ENCODE assay signal across 10 mouse cellular contexts in the genomic region with DNA sequence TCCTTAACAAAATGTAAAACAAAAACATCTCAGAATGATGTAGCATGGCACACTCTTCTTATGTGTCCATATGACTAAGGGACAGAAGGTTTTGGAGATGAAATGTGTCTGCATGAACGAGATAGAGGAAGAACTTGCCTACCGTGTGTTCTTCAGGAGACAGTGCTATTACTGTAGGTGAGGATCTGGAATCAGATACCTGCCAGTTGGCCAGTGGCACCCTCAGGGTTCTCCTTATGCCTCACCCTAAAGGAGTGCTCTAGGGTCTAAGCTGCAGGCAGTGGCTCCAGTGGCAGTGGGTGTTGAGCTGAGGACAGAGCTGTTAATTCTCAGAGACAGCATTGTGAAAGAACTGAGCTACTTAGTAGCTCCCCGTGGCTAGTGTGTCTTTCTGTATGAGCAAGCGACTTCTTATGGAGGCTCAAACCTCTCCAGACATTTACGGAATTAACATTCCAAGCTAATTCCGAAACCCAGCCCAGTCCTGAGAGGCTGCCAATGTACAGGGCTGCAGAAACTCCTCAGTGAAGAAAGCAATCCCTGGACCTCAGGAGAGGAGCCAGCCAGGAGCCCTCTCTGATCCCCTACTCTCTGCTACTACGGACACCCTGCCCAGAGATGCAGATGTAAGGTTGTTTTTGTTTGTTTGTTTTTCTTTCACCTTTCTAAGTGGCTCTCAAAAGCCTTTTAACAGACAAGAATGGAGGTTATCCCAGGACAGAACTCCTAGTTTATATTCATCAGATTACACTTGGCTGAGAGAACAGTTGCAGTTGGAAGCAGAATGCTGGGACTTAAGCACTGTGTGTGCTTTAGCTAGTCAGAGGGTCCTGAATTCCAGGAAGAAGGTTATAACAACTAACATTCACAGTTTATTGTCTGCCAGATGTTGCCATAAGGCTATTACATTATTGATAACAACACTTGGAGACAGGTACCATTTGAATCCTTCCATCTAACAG. TPM values are rescaled to one million over a fixed set of nuclear protein-coding genes. Genes with fewer than 3 reads are reported as not detected.
DNase-seq lines count a peak whose midpoint lies in the region; ATAC-seq and TF ChIP-seq lines count a peak whose summit lies in the region.
"Had no signal": no experiment of that assay in that cellular context is flagged by ENCODE, and none has a peak within 500 bp of the region (broad histone marks: within the 10 kb centered on the region; RNA-seq: fewer than 3 reads in every experiment).

No protein-coding gene starts in this region.

- no peaks in the 10 kb centered on the region for H3K27me3 ChIP-seq in cerebellum, adult 2 months (ENCODE audit: control insufficient read depth, insufficient read depth, low read length)
- no peaks in the 10 kb centered on the region for H3K27me3 ChIP-seq in small intestine, adult 2 months (ENCODE audit: control insufficient read depth, insufficient read depth, low read length)
- no peaks in the 10 kb centered on the region for H3K27me3 ChIP-seq in hindbrain, embryonic 14.5 days (ENCODE audit: control insufficient read depth, insufficient read depth, low read length)
- H3K27me3 ChIP-seq: embryonic facial prominence, embryonic 13.5 days had no signal

- DNase-seq in cerebellum, adult 2 months = peak; percentile 19 to 23
- DNase-seq in cerebellum, adult 8-10 months = no peak
- peak; percentile 30 to 42 for DNase-seq in left cerebral cortex, postnatal 10 days (ENCODE audit: extremely low spot score in 1 of 2, low spot score in 2 of 2)
- DNase-seq in left cerebral cortex, adult 11 months (ENCODE audit: low spot score) = no peak
- DNase-seq in heart, postnatal 36 days = peak; percentile 45 to 68
- DNase-seq in T-cell, adult 2 months (ENCODE audit: low spot score) = no peak
- DNase-seq in hindbrain, embryonic 14.5 days (ENCODE audit: low spot score) = no peak
- DNase-seq: B cell, adult 2 months had no signal

- intact Hi-C loops in left cerebral cortex, postnatal 10 days (cut with DNase I) = no loop called here
- intact Hi-C loops in heart, postnatal 36 days (cut with DNase I) = loop anchor here (1.0 to 10.0 kb wide), 4 partner anchors 21 to 225 kb away; a partner anchor contains a TSS

- H3K4me1 ChIP-seq in cerebellum, adult 2 months (ENCODE audit: control insufficient read depth, insufficient read depth, low read length) = peaks cover 7% of the 10 kb centered on the region; the same call in 1 of the 2 replicates
- no peaks in the 10 kb centered on the region for H3K4me1 ChIP-seq in small intestine, adult 2 months (ENCODE audit: control insufficient read depth, insufficient read depth, insufficient read length, low read length)
- no peaks in the 10 kb centered on the region for H3K4me1 ChIP-seq in hindbrain, embryonic 14.5 days (replicated peaks; ENCODE audit: control insufficient read depth, insufficient read depth, low read length)

- no peaks in the 10 kb centered on the region for H3K36me3 ChIP-seq in small intestine, adult 2 months (ENCODE audit: control insufficient read depth, insufficient read depth, low read length)
- H3K36me3 ChIP-seq in hindbrain, embryonic 14.5 days (replicated peaks; ENCODE audit: control insufficient read depth, insufficient read depth) = no peaks in the 10 kb centered on the region
- H3K36me3 ChIP-seq: embryonic facial prominence, embryonic 13.5 days had no signal

- no peak overlapping the region for H3K9ac ChIP-seq in hindbrain, embryonic 14.5 days
- H3K9ac ChIP-seq: embryonic facial prominence, embryonic 13.5 days had no signal

- H3K9me3 ChIP-seq in hindbrain, embryonic 14.5 days (ENCODE audit: control insufficient read depth, low read length) = no peaks in the 10 kb centered on the region
- H3K9me3 ChIP-seq: embryonic facial prominence, embryonic 13.5 days had no signal

- no peak for ATAC-seq in hindbrain, embryonic 14.5 days (ENCODE audit: low FRiP score)

- no peak overlapping the region for H3K4me3 ChIP-seq in cerebellum, adult 2 months (replicated peaks; ENCODE audit: insufficient read depth, low read depth, low read length)
- H3K4me3 ChIP-seq in small intestine, adult 2 months (ENCODE audit: low read depth, low read length) = no peak overlapping the region
- H3K4me3 ChIP-seq in hindbrain, embryonic 14.5 days (replicated peaks; ENCODE audit: low read length) = no peak overlapping the region
- H3K4me3 ChIP-seq: embryonic facial prominence, embryonic 13.5 days had no signal

- peak overlapping the region; percentile 40; the same call in 1 of the 2 replicates for H3K27ac ChIP-seq in cerebellum, adult 2 months (ENCODE audit: insufficient read depth, low read length)
- H3K27ac ChIP-seq in small intestine, adult 2 months (ENCODE audit: insufficient read depth, low read depth, low read length) = 0 out of 2 replicates have a peak overlapping the region, but pooled peaks have one; percentile 24
- no peak overlapping the region for H3K27ac ChIP-seq in hindbrain, embryonic 14.5 days
- H3K27ac ChIP-seq: embryonic facial prominence, embryonic 13.5 days had no signal

- WGBS in cerebellum, adult 2 months = 21% methylated on average over 7 of the region's 7 CpGs
- 55% methylated on average over 7 of the region's 7 CpGs for WGBS in small intestine, adult 2 months
- 71% methylated on average over 7 of the region's 7 CpGs for WGBS in hindbrain, embryonic 14.5 days

- TF ChIP-seq POLR2A in cerebellum, adult 2 months (IDR thresholded peaks at IDR 0.05; ENCODE audit: borderline replicate concordance, insufficient read depth, low read length) = no peak
- no peak for TF ChIP-seq POLR2A in small intestine, adult 2 months (IDR thresholded peaks at IDR 0.05; ENCODE audit: low read depth, low read length)

- H3K4me2 ChIP-seq in hindbrain, embryonic 14.5 days (replicated peaks) = no peak overlapping the region
- H3K4me2 ChIP-seq: embryonic facial prominence, embryonic 13.5 days had no signal

- no peak for TF ChIP-seq CTCF in cerebellum, adult 2 months (IDR thresholded peaks at IDR 0.05; ENCODE audit: borderline replicate concordance, insufficient read depth, low read depth, low read length)
- TF ChIP-seq CTCF in small intestine, adult 2 months (IDR thresholded peaks at IDR 0.05; ENCODE audit: extremely low read depth, insufficient read length, insufficient replicate concordance, low read depth, low read length) = no peak

RNA-seq across cellular contexts. Expression of a gene that starts 21.8 kb away (rescaled TPM):
- 227 and 244 TPM in 2 replicates for polyA plus RNA-seq in cerebellum, adult 2 months (2012; rRNA removed)
- total RNA-seq in left cerebral cortex, postnatal 10 days (2021) = 100 to 1,000 TPM; 780 to 786 TPM
- total RNA-seq in heart, postnatal 36 days (2021) = 100 to 1,000 TPM; 527 to 592 TPM
- polyA plus RNA-seq in small intestine, adult 2 months (2012; rRNA removed) = 21.4 and 43.1 TPM in 2 replicates
- 209 and 221 TPM in 2 replicates for polyA plus RNA-seq in hindbrain, embryonic 14.5 days (2014; fragmentation: Nextera tagmentation; extraction: Ambion mirVana)

Comparison
In these comparisons a context has a peak if more than half of its experiments do, and no peak if none do; other contexts are left out.
1. DNase-seq: peak in cerebellum, adult 2 months (2 of 2), left cerebral cortex, postnatal 10 days (2 of 2) and heart, postnatal 36 days (2 of 2); none in cerebellum, adult 8-10 months (single experiment), left cerebral cortex, adult 11 months (single experiment), T-cell, adult 2 months (single experiment) and hindbrain, embryonic 14.5 days (single experiment).